Mouse (Mus musculus) embryonic fibroblast, embryonic 13.5 days (primary cell): Measurements from ENCODE around the gene Mroh2a.

Experiments used
- CTCF ChIP-seq: IDR thresholded peaks from 2 replicates; pipeline ENCODE4 v1.5.1; 2011; ENCODE audit warnings: mild to moderate bottlenecking, control low read depth, low read length, moderate library complexity, borderline replicate concordance; ENCODE audit not compliant: insufficient read depth
- POLR2A ChIP-seq: IDR thresholded peaks from 2 replicates; pipeline ENCODE4 v1.6.1; 2011; ENCODE audit warnings: low read depth, mild to moderate bottlenecking, control low read depth, low read length, moderate library complexity

GRCm38 (mm10) chr1:88218591-88218990 is 8.2 kb upstream of the Mroh2a start:
- no peak for TF ChIP-seq CTCF
- no peak for TF ChIP-seq POLR2A
